Mouse (Mus musculus) retina, adult 2 months (tissue): Measurements from ENCODE around the gene Btnl10.

Experiments
- DNase-seq: peaks from one replicate; pipeline ENCODE4 v3.0.0-alpha.2; 2012; ENCODE audit warnings: low read depth, low spot score

The Btnl10 gene

GRCm38 (mm10) chr11:58959186-58959825 is 41.6 kb downstream of the Btnl10 start:
- no peak for DNase-seq

- no peak for DNase-seq
These were observed 42.3 kb downstream of the Btnl10 start for GRCm38 (mm10) chr11:58959921-58960465.

GRCm38 (mm10) chr11:58961364-58962177 is 43.9 kb downstream of the Btnl10 start:
- DNase-seq = no peak

- DNase-seq = no peak
These were observed 45.8 kb downstream of the Btnl10 start for GRCm38 (mm10) chr11:58963543-58963942.

GRCm38 (mm10) chr11:58964216-58964615 is 46.5 kb downstream of the Btnl10 start:
- DNase-seq = no peak

GRCm38 (mm10) chr11:58965001-58965760 is 47.5 kb downstream of the Btnl10 start:
- no peak for DNase-seq

- DNase-seq = no peak
These were observed 49.6 kb downstream of the Btnl10 start for GRCm38 (mm10) chr11:58967346-58967745.

GRCm38 (mm10) chr11:58968551-58968950 is 50.8 kb downstream of the Btnl10 start:
- DNase-seq = no peak

GRCm38 (mm10) chr11:58969027-58969426 is 51.3 kb downstream of the Btnl10 start:
- DNase-seq = no peak

- DNase-seq = no peak
These were observed 52.0 kb downstream of the Btnl10 start for GRCm38 (mm10) chr11:58969659-58970058.

- no peak for DNase-seq
These were observed 53.3 kb downstream of the Btnl10 start for GRCm38 (mm10) chr11:58970831-58971530.

GRCm38 (mm10) chr11:58971796-58972195 is 54.1 kb downstream of the Btnl10 start:
- no peak for DNase-seq

GRCm38 (mm10) chr11:58974414-58974813 is 56.7 kb downstream of the Btnl10 start:
- DNase-seq = no peak
